Mouse (Mus musculus) forebrain, embryonic 16.5 days (tissue): ENCODE results near the gene Mcm2. TPM values are rescaled to one million over a fixed set of nuclear protein-coding genes. Genes with fewer than 3 reads are reported as not detected.

ENCODE experiments used
- ATAC-seq: fragments of 200-750 bp; cut with Nextera tagmentation; 2 replicates; pipeline ENCODE4 v1.8.0; 2017; ENCODE audit warnings: mild to moderate bottlenecking, moderate library complexity
- H3K27ac ChIP-seq: fragments of 300-500 bp; sonication (generic); 2 replicates; pipeline ENCODE4 v1.5.1; 2014; ENCODE audit warnings: low read length, control low read depth
- H3K27me3 ChIP-seq: fragments of 300-500 bp; sonication (generic); replicated peaks from 2 replicates; pipeline ENCODE4 v1.6.1; 2014; ENCODE audit warnings: low read length; ENCODE audit not compliant: control insufficient read depth, insufficient read depth
- H3K36me3 ChIP-seq: fragments of 300-500 bp; sonication (generic); 2 replicates; pipeline ENCODE4 v1.6.1; 2014; ENCODE audit not compliant: control insufficient read depth, insufficient read depth
- H3K4me1 ChIP-seq: fragments of 300-500 bp; sonication (generic); replicated peaks from 2 replicates; pipeline ENCODE4 v1.6.1; 2014; ENCODE audit warnings: low read length; ENCODE audit not compliant: control insufficient read depth, insufficient read depth
- H3K4me2 ChIP-seq: fragments of 300-500 bp; sonication (generic); 2 replicates; pipeline ENCODE4 v1.6.1; 2014; ENCODE audit warnings: mild to moderate bottlenecking, low read length, control low read depth
- H3K4me3 ChIP-seq: fragments of 300-500 bp; sonication (generic); replicated peaks from 2 replicates; pipeline ENCODE4 v1.5.1; 2014; ENCODE audit warnings: mild to moderate bottlenecking, low read length, control low read depth
- H3K9ac ChIP-seq: fragments of 300-500 bp; sonication (generic); replicated peaks from 2 replicates; pipeline ENCODE4 v1.6.1; 2014; ENCODE audit warnings: low read depth, low read length, control low read depth
- H3K9me3 ChIP-seq: fragments of 300-500 bp; sonication (generic); 2 replicates; pipeline ENCODE4 v1.6.1; 2016; ENCODE audit warnings: low read length; ENCODE audit not compliant: control insufficient read depth
- WGBS: fragments of 180-500 bp; shearing (Covaris S2); extraction: QIAGEN DNeasy Blood & Tissue Kit; methylation state at CpG from one replicate; pipeline ENCODE4 v1.1.7; 2014; 5-methylcytosine and 5-hydroxymethylcytosine counted together
- polyA plus RNA-seq: library from polyadenylated mRNA; unstranded; fragments of >200 nt; fragmentation: Nextera tagmentation; extraction: Ambion mirVana; gene quantifications from 2 replicates; pipeline ENCODE4 v1.2.1, GENCODE M21; 2015

Gene Mcm2
- polyA plus RNA-seq, 1 experiment from 2014 or later = 60.2 TPM

GRCm38 (mm10) chr6:88841514-88841780 is 57.1 kb downstream of the Mcm2 start:
- WGBS = 0% methylated on average over 18 of the region's 22 CpGs
- peak overlapping the region; percentile 85 for H3K9ac ChIP-seq
- peak overlapping the region; percentile 66 for H3K27ac ChIP-seq
- no peaks in the 10 kb centered on the region for H3K27me3 ChIP-seq
- peak; percentile 19 for ATAC-seq
- peaks cover 26% of the 10 kb centered on the region for H3K36me3 ChIP-seq
- H3K4me1 ChIP-seq = peaks cover 20% of the 10 kb centered on the region
- peak overlapping the region; percentile 97 for H3K4me2 ChIP-seq
- H3K4me3 ChIP-seq = peak overlapping the region; percentile 81
- H3K9me3 ChIP-seq = no peaks in the 10 kb centered on the region

GRCm38 (mm10) chr6:88840791-88841513 is 57.6 kb downstream of the Mcm2 start:
- peak overlapping the region; percentile 85 for H3K9ac ChIP-seq
- H3K36me3 ChIP-seq = peaks cover 28% of the 10 kb centered on the region
- 54% methylated on average over 9 of the region's 9 CpGs for whole genome bisulfite sequencing
- H3K27me3 ChIP-seq = no peaks in the 10 kb centered on the region
- peak overlapping the region; percentile 66 for H3K27ac ChIP-seq
- peak overlapping the region; percentile 97 for H3K4me2 ChIP-seq
- ATAC-seq = no peak
- H3K4me3 ChIP-seq = peak overlapping the region; percentile 81
- H3K4me1 ChIP-seq = peaks cover 20% of the 10 kb centered on the region
- no peaks in the 10 kb centered on the region for H3K9me3 ChIP-seq

GRCm38 (mm10) chr6:88840211-88840610 is 58.4 kb downstream of the Mcm2 start:
- Histone ChIP-seq H3K27ac (no peak overlapping the region), H3K36me3 (peaks cover 27% of the 10 kb centered on the region), H3K27me3 (no peaks in the 10 kb centered on the region), H3K4me1 (peaks cover 20% of the 10 kb centered on the region), H3K9me3 (no peaks in the 10 kb centered on the region), H3K9ac (no peak overlapping the region), H3K4me2 (no peak overlapping the region; the same call in 1 of the 2 replicates), H3K4me3 (no peak overlapping the region)
- 67% methylated on average over 3 of the region's 3 CpGs for WGBS
- ATAC-seq = no peak

- ATAC-seq = no peak
- Histone ChIP-seq H3K36me3 (peaks cover 27% of the 10 kb centered on the region), H3K4me1 (peaks cover 20% of the 10 kb centered on the region), H3K27me3 (no peaks in the 10 kb centered on the region), H3K27ac (no peak overlapping the region), H3K9me3 (no peaks in the 10 kb centered on the region), H3K9ac (no peak overlapping the region), H3K4me3 (no peak overlapping the region), H3K4me2 (no peak overlapping the region)
- WGBS = 86% methylated on average over 26 of the region's 26 CpGs
Measured at GRCm38 (mm10) chr6:88839135-88839970, 59.2 kb downstream of the Mcm2 start.

GRCm38 (mm10) chr6:88838613-88839012 is 60.0 kb downstream of the Mcm2 start:
- no peaks in the 10 kb centered on the region for H3K9me3 ChIP-seq
- H3K4me2 ChIP-seq = no peak overlapping the region
- no peak overlapping the region for H3K27ac ChIP-seq
- no peak for ATAC-seq
- WGBS = 91% methylated on average over 10 of the region's 10 CpGs
- H3K4me3 ChIP-seq = no peak overlapping the region
- no peak overlapping the region for H3K9ac ChIP-seq
- peaks cover 20% of the 10 kb centered on the region for H3K4me1 ChIP-seq
- H3K27me3 ChIP-seq = no peaks in the 10 kb centered on the region
- peaks cover 25% of the 10 kb centered on the region for H3K36me3 ChIP-seq

- H3K9ac ChIP-seq = no peak overlapping the region
Measured at GRCm38 (mm10) chr6:88837999-88838398, 60.6 kb downstream of the Mcm2 start.

GRCm38 (mm10) chr6:88836178-88836819 is 62.3 kb downstream of the Mcm2 start:
- Histone ChIP-seq H3K9ac (no peak overlapping the region), H3K9me3 (no peaks in the 10 kb centered on the region), H3K27ac (no peak overlapping the region), H3K4me2 (no peak overlapping the region), H3K36me3 (peaks cover 25% of the 10 kb centered on the region), H3K4me3 (no peak overlapping the region), H3K27me3 (no peaks in the 10 kb centered on the region), H3K4me1 (peaks cover 14% of the 10 kb centered on the region)
- WGBS = 89% methylated on average over 28 of the region's 28 CpGs
- no peak for ATAC-seq

More at GRCm38 (mm10) chr6:88837999-88838398, 60.6 kb downstream of the Mcm2 start:
- no peak overlapping the region for H3K27ac ChIP-seq
- no peaks in the 10 kb centered on the region for H3K9me3 ChIP-seq
- peaks cover 17% of the 10 kb centered on the region for H3K4me1 ChIP-seq
- peaks cover 25% of the 10 kb centered on the region for H3K36me3 ChIP-seq
- no peaks in the 10 kb centered on the region for H3K27me3 ChIP-seq
- H3K4me2 ChIP-seq = no peak overlapping the region
- H3K4me3 ChIP-seq = no peak overlapping the region
- 94% methylated on average over 12 of the region's 12 CpGs for WGBS
- ATAC-seq = no peak

- Histone ChIP-seq H3K4me1 (peaks cover 3% of the 10 kb centered on the region; the same call in 1 of the 2 replicates), H3K27me3 (no peaks in the 10 kb centered on the region), H3K9ac (no peak overlapping the region), H3K27ac (no peak overlapping the region), H3K4me3 (no peak overlapping the region), H3K9me3 (no peaks in the 10 kb centered on the region), H3K36me3 (peaks cover 25% of the 10 kb centered on the region), H3K4me2 (no peak overlapping the region)
- WGBS = 81% methylated on average over 5 of the region's 5 CpGs
- no peak for ATAC-seq
Measured at GRCm38 (mm10) chr6:88835047-88835446, 63.5 kb downstream of the Mcm2 start.
